Mouse (Mus musculus): ENCODE measurements at regions not wholly inside any gene's neighbourhood (a gene's known extent, or its start where the extent isn't known, plus 50 kb on each side); places are given as distances from the start of the nearest gene placed in this dataset.

GRCm38 (mm10) chr8:42442786-42443185, 698.5 kb downstream of the Triml1 start:
- no peak for DNase-seq (ENCODE audit: low read depth, low spot score)

GRCm38 (mm10) chr8:42402632-42403031, 738.7 kb downstream of the Triml1 start:
- DNase-seq (ENCODE audit: low read depth, low spot score): no peak

GRCm38 (mm10) chr8:42396886-42397285, 744.4 kb downstream of the Triml1 start:
- DNase-seq (ENCODE audit: low read depth, low spot score): no peak

GRCm38 (mm10) chr8:42388816-42389215, 752.5 kb downstream of the Triml1 start:
- no peak for DNase-seq (ENCODE audit: low read depth, low spot score)

- DNase-seq (ENCODE audit: low read depth, low spot score): peak; percentile 3
Measured at GRCm38 (mm10) chr8:42348073-42348603, 793.1 kb downstream of the Triml1 start.

GRCm38 (mm10) chr8:42334708-42335107, 806.6 kb downstream of the Triml1 start:
- DNase-seq (ENCODE audit: low read depth, low spot score): no peak

GRCm38 (mm10) chr8:42324663-42325062, 816.6 kb downstream of the Triml1 start:
- DNase-seq (ENCODE audit: low read depth, low spot score): no peak

- DNase-seq (ENCODE audit: low read depth, low spot score): no peak
Measured at GRCm38 (mm10) chr8:42322862-42323261, 818.4 kb downstream of the Triml1 start.

GRCm38 (mm10) chr8:42311060-42311459, 830.2 kb downstream of the Triml1 start:
- DNase-seq (ENCODE audit: low read depth, low spot score): no peak

GRCm38 (mm10) chr8:42291392-42291791, 849.9 kb downstream of the Triml1 start:
- DNase-seq (ENCODE audit: low read depth, low spot score): no peak

- no peak for DNase-seq (ENCODE audit: low read depth, low spot score)
Measured at GRCm38 (mm10) chr8:42282011-42282410, 859.3 kb downstream of the Triml1 start.

GRCm38 (mm10) chr8:42253358-42253757, 836.5 kb upstream of the Frg1 start:
- no peak for DNase-seq (ENCODE audit: low read depth, low spot score)

- peak; percentile 57 for DNase-seq (ENCODE audit: low read depth, low spot score)
Measured at GRCm38 (mm10) chr8:42242321-42242720, 825.4 kb upstream of the Frg1 start.

- no peak for DNase-seq (ENCODE audit: low read depth, low spot score)
Measured at GRCm38 (mm10) chr8:42219857-42220600, 803.2 kb upstream of the Frg1 start.

- DNase-seq (ENCODE audit: low read depth, low spot score): no peak
Measured at GRCm38 (mm10) chr8:42210943-42211342, 794.1 kb upstream of the Frg1 start.

- no peak for DNase-seq (ENCODE audit: low read depth, low spot score)
Measured at GRCm38 (mm10) chr8:42209989-42210388, 793.1 kb upstream of the Frg1 start.

GRCm38 (mm10) chr8:42197257-42197656, 780.4 kb upstream of the Frg1 start:
- no peak for DNase-seq (ENCODE audit: low read depth, low spot score)

GRCm38 (mm10) chr8:42193902-42194550, 777.2 kb upstream of the Frg1 start:
- no peak for DNase-seq (ENCODE audit: low read depth, low spot score)

GRCm38 (mm10) chr8:42187083-42187482, 770.2 kb upstream of the Frg1 start:
- no peak for DNase-seq (ENCODE audit: low read depth, low spot score)

- no peak for DNase-seq (ENCODE audit: low read depth, low spot score)
Measured at GRCm38 (mm10) chr8:42183288-42183878, 766.5 kb upstream of the Frg1 start.

GRCm38 (mm10) chr8:42162441-42162840, 745.6 kb upstream of the Frg1 start:
- DNase-seq (ENCODE audit: low read depth, low spot score): no peak

GRCm38 (mm10) chr8:42157006-42157405, 740.1 kb upstream of the Frg1 start:
- no peak for DNase-seq (ENCODE audit: low read depth, low spot score)

GRCm38 (mm10) chr8:42156588-42156987, 739.7 kb upstream of the Frg1 start:
- DNase-seq (ENCODE audit: low read depth, low spot score): no peak

Measured in R1 (cell line).